Comparison of ENCODE assay signal across 9 mouse cellular contexts in the genomic region with DNA sequence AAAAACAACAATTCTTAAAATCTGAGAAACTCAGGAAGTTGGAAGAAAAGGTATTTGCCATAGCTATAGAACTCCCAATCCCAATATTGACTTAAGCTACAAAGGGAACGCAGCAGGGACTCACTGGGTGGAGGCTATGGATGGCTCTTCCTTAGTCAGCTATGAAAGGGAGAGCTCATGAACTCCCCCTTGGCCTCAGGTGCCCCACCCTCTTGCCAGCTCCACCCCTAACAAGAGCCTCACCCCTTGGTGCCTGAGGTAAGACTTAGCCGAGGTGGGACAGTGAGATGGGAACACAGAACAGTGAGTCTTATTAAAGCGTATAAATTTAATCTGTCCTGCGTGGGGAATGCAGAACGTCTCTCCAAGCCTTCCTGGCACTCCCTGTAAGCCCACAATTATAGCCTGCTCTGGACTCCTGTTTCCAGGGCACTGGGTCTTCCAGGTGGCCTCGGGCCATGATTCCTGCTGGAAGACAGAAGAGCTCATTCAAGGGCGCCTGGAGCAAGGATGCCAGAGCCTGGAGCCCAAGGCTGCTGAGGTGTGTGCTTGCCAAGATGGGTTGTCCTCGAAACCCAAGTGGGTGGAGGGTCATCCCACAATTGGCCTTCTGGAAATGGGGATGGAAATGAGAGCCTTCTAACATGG. TPM values are rescaled to one million over a fixed set of nuclear protein-coding genes. Genes with fewer than 3 reads are reported as not detected.
DNase-seq lines count a peak whose midpoint lies in the region; ATAC-seq and TF ChIP-seq lines count a peak whose summit lies in the region.
"Had no signal": no experiment of that assay in that cellular context is flagged by ENCODE, and none has a peak within 500 bp of the region (broad histone marks: within the 10 kb centered on the region; RNA-seq: fewer than 3 reads in every experiment).

No protein-coding gene starts in this region.

- TF ChIP-seq POLR2A in ES-Bruce4 (IDR thresholded peaks at IDR 0.05; ENCODE audit: insufficient read depth, low read length): no peak

- TF ChIP-seq EP300 in ES-Bruce4 (IDR thresholded peaks at IDR 0.05; ENCODE audit: insufficient read depth, low read depth, low read length): peak; percentile 70; the same call in 1 of the 2 replicates

- H3K27me3 ChIP-seq in forebrain, postnatal 0 days (ENCODE audit: insufficient read depth, low read length): no peaks in the 10 kb centered on the region
- H3K27me3 ChIP-seq in forebrain, embryonic 13.5 days: no peaks in the 10 kb centered on the region
- H3K27me3 ChIP-seq in ES-Bruce4 (ENCODE audit: control insufficient read depth, insufficient read depth, low read length, poor library complexity, severe bottlenecking): no peaks in the 10 kb centered on the region
- no peaks in the 10 kb centered on the region for H3K27me3 ChIP-seq in midbrain, embryonic 16.5 days (ENCODE audit: control insufficient read depth, insufficient read depth, low read depth, low read length)

- H3K4me2 ChIP-seq in forebrain, postnatal 0 days (ENCODE audit: low read depth): no peak overlapping the region
- H3K4me2 ChIP-seq in forebrain, embryonic 13.5 days: no peak overlapping the region
- no peak overlapping the region for H3K4me2 ChIP-seq in midbrain, embryonic 16.5 days (ENCODE audit: low read length)

- no peak overlapping the region for H3K4me3 ChIP-seq in forebrain, postnatal 0 days (ENCODE audit: low read depth, low read length)
- H3K4me3 ChIP-seq in forebrain, embryonic 13.5 days: no peak overlapping the region
- no peak overlapping the region for H3K4me3 ChIP-seq in ES-Bruce4 (ENCODE audit: low read depth, low read length)
- H3K4me3 ChIP-seq in midbrain, embryonic 16.5 days (ENCODE audit: low read depth, low read length): no peak overlapping the region
- H3K4me3 ChIP-seq: megakaryocyte, embryonic 14.5 days had no signal

- no peak overlapping the region for H3K9ac ChIP-seq in forebrain, postnatal 0 days
- H3K9ac ChIP-seq in forebrain, embryonic 13.5 days: no peak overlapping the region
- H3K9ac ChIP-seq in ES-Bruce4 (ENCODE audit: low read depth, poor library complexity, severe bottlenecking): no peak overlapping the region
- H3K9ac ChIP-seq in midbrain, embryonic 16.5 days (ENCODE audit: low read depth, low read length): no peak overlapping the region

- H3K36me3 ChIP-seq in forebrain, postnatal 0 days (ENCODE audit: insufficient read depth): no peaks in the 10 kb centered on the region
- no peaks in the 10 kb centered on the region for H3K36me3 ChIP-seq in forebrain, embryonic 13.5 days (ENCODE audit: poor library complexity, severe bottlenecking)
- H3K36me3 ChIP-seq in ES-Bruce4 (ENCODE audit: control insufficient read depth, insufficient read depth, low read length, poor library complexity, severe bottlenecking): no peaks in the 10 kb centered on the region
- H3K36me3 ChIP-seq in midbrain, embryonic 16.5 days (ENCODE audit: control insufficient read depth, insufficient read depth, low read length): no peaks in the 10 kb centered on the region

- 63% methylated on average over 8 of the region's 8 CpGs for WGBS in forebrain, postnatal 0 days
- 88% methylated on average over 8 of the region's 8 CpGs for WGBS in forebrain, embryonic 13.5 days
- WGBS in midbrain, embryonic 16.5 days: 80% methylated on average over 8 of the region's 8 CpGs

- TF ChIP-seq CTCF in forebrain, postnatal 0 days (IDR thresholded peaks at IDR 0.05; ENCODE audit: low read depth): no peak
- TF ChIP-seq CTCF in ES-Bruce4 (IDR thresholded peaks at IDR 0.05; ENCODE audit: low read depth, low read length): no peak

- no peaks in the 10 kb centered on the region for H3K9me3 ChIP-seq in forebrain, postnatal 0 days (ENCODE audit: low read length)
- no peaks in the 10 kb centered on the region for H3K9me3 ChIP-seq in forebrain, embryonic 13.5 days (replicated peaks)
- H3K9me3 ChIP-seq in ES-Bruce4 (replicated peaks; ENCODE audit: control insufficient read depth, insufficient read depth, low read length, poor library complexity, severe bottlenecking): no peaks in the 10 kb centered on the region
- no peaks in the 10 kb centered on the region for H3K9me3 ChIP-seq in midbrain, embryonic 16.5 days (replicated peaks; ENCODE audit: control insufficient read depth, low read length, poor library complexity, severe bottlenecking)
- H3K9me3 ChIP-seq: megakaryocyte, embryonic 14.5 days had no signal

- H3K4me1 ChIP-seq in forebrain, postnatal 0 days (ENCODE audit: insufficient read depth): peaks cover 21% of the 10 kb centered on the region
- peaks cover 83% of the 10 kb centered on the region for H3K4me1 ChIP-seq in forebrain, embryonic 13.5 days
- peaks cover 23% of the 10 kb centered on the region for H3K4me1 ChIP-seq in ES-Bruce4 (ENCODE audit: control insufficient read depth, insufficient read depth, low read length)
- peaks cover 13% of the 10 kb centered on the region for H3K4me1 ChIP-seq in midbrain, embryonic 16.5 days (ENCODE audit: control insufficient read depth, insufficient read depth, low read length)
- H3K4me1 ChIP-seq: megakaryocyte, embryonic 14.5 days had no signal

- peak; percentile 62; the same call in 1 of the 2 replicates for ATAC-seq in forebrain, postnatal 0 days
- no peak for ATAC-seq in forebrain, embryonic 13.5 days
- no peak for ATAC-seq in megakaryocyte, adult 5-6 weeks (ENCODE audit: poor library complexity, severe bottlenecking)
- ATAC-seq in midbrain, embryonic 16.5 days: no peak

- H3K27ac ChIP-seq in forebrain, postnatal 0 days (ENCODE audit: low read depth, low read length): no peak overlapping the region
- H3K27ac ChIP-seq in forebrain, embryonic 13.5 days: no peak overlapping the region
- H3K27ac ChIP-seq in ES-Bruce4 (ENCODE audit: insufficient read depth, low read length): no peak overlapping the region
- H3K27ac ChIP-seq in midbrain, embryonic 16.5 days (ENCODE audit: low read length): no peak overlapping the region

- DNase-seq in forebrain, postnatal 0 days: no peak
- peak; percentile 83 for DNase-seq in cerebellum, adult 9-11 months
- peak; percentile 81 for DNase-seq in layer of hippocampus, adult 9-11 months
- no peak for DNase-seq in natural killer cell, adult 2 months (ENCODE audit: low spot score in 2 of 2)

RNA-seq across cellular contexts. Expression of a gene that starts 55.9 kb away (rescaled TPM):
- 20.9 and 23.4 TPM in 2 replicates for total RNA-seq in forebrain, postnatal 0 days (2014; rRNA removed)
- 14.5 and 20.9 TPM in 2 replicates for polyA plus RNA-seq in forebrain, postnatal 0 days (2015; fragmentation: Nextera tagmentation; extraction: Ambion mirVana)
- polyA plus RNA-seq in forebrain, embryonic 13.5 days (2015; fragmentation: Nextera tagmentation; extraction: Ambion mirVana): 35.9 and 39.6 TPM in 2 replicates
- polyA plus RNA-seq in ES-Bruce4 (2011; ENCODE audit: insufficient read depth, insufficient read length, low read depth, missing spikeins): 14.9 and 15.7 TPM in 2 replicates
- 58.9 and 65.5 TPM in 2 replicates for total RNA-seq in megakaryocyte, adult 5-6 weeks (2015)
- 55.1 and 58.9 TPM in 2 replicates for total RNA-seq in megakaryocyte, adult 5-6 weeks (2017)
- 26.6 and 30.1 TPM in 2 replicates for polyA plus RNA-seq in midbrain, embryonic 16.5 days (2015; fragmentation: Nextera tagmentation; extraction: Ambion mirVana)

Comparison
In these comparisons a context has a peak if more than half of its experiments do, and no peak if none do; other contexts are left out.
1. DNase-seq: peak in cerebellum, adult 9-11 months (single experiment) and layer of hippocampus, adult 9-11 months (single experiment); none in forebrain, postnatal 0 days (single experiment) and natural killer cell, adult 2 months (0 of 2).